Mouse (Mus musculus) lung, embryonic 15.5 days (tissue): ENCODE measurements around the gene Olfr1444. TPM values are rescaled to one million over a fixed set of nuclear protein-coding genes. Genes with fewer than 3 reads are reported as not detected.

Experiments
- ATAC-seq: fragments of 200-750 bp; cut with Nextera tagmentation; 2 replicates; pipeline ENCODE4 v1.8.0; 2017; ENCODE audit warnings: moderate number of reproducible peaks, borderline replicate concordance; ENCODE audit not compliant: low FRiP score, low TSS enrichment; ENCODE audit errors: extremely low read depth
- H3K27ac ChIP-seq: fragments of 300-500 bp; sonication (generic); 2 replicates; pipeline ENCODE4 v1.5.1; 2015; ENCODE audit warnings: moderate library complexity, mild to moderate bottlenecking, inconsistent platforms
- H3K27me3 ChIP-seq: fragments of 300-500 bp; sonication (generic); 2 replicates; pipeline ENCODE4 v1.6.1; 2015; ENCODE audit warnings: inconsistent platforms
- H3K36me3 ChIP-seq: fragments of 300-500 bp; sonication (generic); 2 replicates; pipeline ENCODE4 v1.6.1; 2015; ENCODE audit warnings: inconsistent platforms
- H3K4me1 ChIP-seq: fragments of 300-500 bp; sonication (generic); 2 replicates; pipeline ENCODE4 v1.6.1; 2015; ENCODE audit warnings: inconsistent platforms
- H3K4me2 ChIP-seq: fragments of 300-500 bp; sonication (generic); 2 replicates; pipeline ENCODE4 v1.6.1; 2015; ENCODE audit warnings: inconsistent platforms, mild to moderate bottlenecking, moderate library complexity
- H3K4me3 ChIP-seq: fragments of 300-500 bp; sonication (generic); 2 replicates; pipeline ENCODE4 v1.5.1; 2015; ENCODE audit warnings: mild to moderate bottlenecking, inconsistent platforms
- H3K9ac ChIP-seq: fragments of 300-500 bp; sonication (generic); 2 replicates; pipeline ENCODE4 v1.6.1; 2015; ENCODE audit warnings: inconsistent platforms
- H3K9me3 ChIP-seq: fragments of 300-500 bp; sonication (generic); 2 replicates; pipeline ENCODE4 v1.6.1; 2016; ENCODE audit warnings: inconsistent platforms
- WGBS: fragments of 180-500 bp; shearing (Covaris S2); methylation state at CpG from one replicate; pipeline ENCODE4 v1.1.7; 2015; 5-methylcytosine and 5-hydroxymethylcytosine counted together
- polyA plus RNA-seq: library from polyadenylated mRNA; unstranded; fragments of >200 nt; fragmentation: Nextera tagmentation; extraction: Ambion mirVana; gene quantifications from 2 replicates; pipeline ENCODE4 v1.2.1, GENCODE M21; 2015

The Olfr1444 gene
- polyA plus RNA-seq, 1 experiment from 2014 or later = not detected

GRCm38 (mm10) chr19:12893424-12893823 is 36.3 kb downstream of the Olfr1444 start, which contains the start of gene Olfr1446:
Gene Olfr1446, minus strand, starts transcription at chr19:12893524.
- Histone ChIP-seq H3K9ac (no peak within 1 kb of the TSS), H3K27ac (no peak within 1 kb of the TSS), H3K27me3 (no peaks in the 10 kb centered on the region), H3K9me3 (no peaks in the 10 kb centered on the region), H3K36me3 (no peaks in the 10 kb centered on the region), H3K4me1 (no peaks in the 10 kb centered on the region), H3K4me3 (no peak within 1 kb of the TSS), H3K4me2 (no peak within 1 kb of the TSS)
- ATAC-seq = no peak
- 64% methylated on average over 1 of the region's 1 CpGs for WGBS

GRCm38 (mm10) chr19:12903643-12904042 is 46.6 kb downstream of the Olfr1444 start, which contains the start of gene Olfr1447:
Gene Olfr1447, minus strand, starts transcription at chr19:12903743.
- no peak within 1 kb of the TSS for H3K9ac ChIP-seq
- H3K27me3 ChIP-seq = no peaks in the 10 kb centered on the region
- H3K4me1 ChIP-seq = no peaks in the 10 kb centered on the region
- H3K36me3 ChIP-seq = no peaks in the 10 kb centered on the region
- no peak within 1 kb of the TSS for H3K4me3 ChIP-seq
- ATAC-seq = no peak
- no peak within 1 kb of the TSS for H3K4me2 ChIP-seq
- WGBS = 90% methylated on average over 1 of the region's 1 CpGs
- H3K9me3 ChIP-seq = no peaks in the 10 kb centered on the region
- no peak within 1 kb of the TSS for H3K27ac ChIP-seq

Other genes starting within 250 kb of the Olfr1444 start
- not detected in 2 replicates for gene Glyat, start 224.0 kb upstream of the Olfr1444 start, polyA plus RNA-seq
- not detected in 2 replicates for gene Olfr1442, start 186.8 kb upstream of the Olfr1444 start, polyA plus RNA-seq
- gene Olfr1443, start 179.2 kb upstream of the Olfr1444 start, polyA plus RNA-seq = not detected in 2 replicates
- gene Keg1, start 161.5 kb upstream of the Olfr1444 start, polyA plus RNA-seq = 0.14 TPM in 1 of 2 replicates, not detected in the other
- 1.2 and 1.3 TPM in 2 replicates for gene Cntf, start 91.7 kb upstream of the Olfr1444 start, polyA plus RNA-seq
- 14.1 and 14.7 TPM in 2 replicates for gene Zfp91, start 61.2 kb upstream of the Olfr1444 start, polyA plus RNA-seq
- 1.7 and 2.5 TPM in 2 replicates for gene Lpxn, start 61.1 kb upstream of the Olfr1444 start, polyA plus RNA-seq
- gene Gm5244, start 10.6 kb upstream of the Olfr1444 start, polyA plus RNA-seq = not detected in 2 replicates
- gene Olfr1445, start 26.6 kb downstream of the Olfr1444 start, polyA plus RNA-seq = not detected in 2 replicates
- gene Olfr1446, start 36.2 kb downstream of the Olfr1444 start, polyA plus RNA-seq = not detected in 2 replicates
- not detected in 2 replicates for gene Olfr1447, start 46.5 kb downstream of the Olfr1444 start, polyA plus RNA-seq
- not detected in 2 replicates for gene Olfr1448, start 67.1 kb downstream of the Olfr1444 start, polyA plus RNA-seq
- gene Olfr1449, start 73.6 kb downstream of the Olfr1444 start, polyA plus RNA-seq = not detected in 2 replicates
- not detected in 2 replicates for gene Olfr1450, start 93.0 kb downstream of the Olfr1444 start, polyA plus RNA-seq
- not detected in 2 replicates for gene Olfr1451, start 137.7 kb downstream of the Olfr1444 start, polyA plus RNA-seq
- gene Olfr1453, start 171.0 kb downstream of the Olfr1444 start, polyA plus RNA-seq = not detected in 2 replicates
- not detected in 2 replicates for gene Olfr1454, start 203.3 kb downstream of the Olfr1444 start, polyA plus RNA-seq
- gene Olfr1457, start 240.6 kb downstream of the Olfr1444 start, polyA plus RNA-seq = not detected in 2 replicates
- not detected in 2 replicates for gene Olfr1458, start 249.5 kb downstream of the Olfr1444 start, polyA plus RNA-seq